Mouse (Mus musculus): ENCODE results near the gene Nsa2. TPM values are rescaled to one million over a fixed set of nuclear protein-coding genes. Genes with fewer than 3 reads are reported as not detected.

Nsa2 gene
- total and polyA plus RNA-seq, 3 experiments, result 126 to 305 (median 159) TPM

DNA sequence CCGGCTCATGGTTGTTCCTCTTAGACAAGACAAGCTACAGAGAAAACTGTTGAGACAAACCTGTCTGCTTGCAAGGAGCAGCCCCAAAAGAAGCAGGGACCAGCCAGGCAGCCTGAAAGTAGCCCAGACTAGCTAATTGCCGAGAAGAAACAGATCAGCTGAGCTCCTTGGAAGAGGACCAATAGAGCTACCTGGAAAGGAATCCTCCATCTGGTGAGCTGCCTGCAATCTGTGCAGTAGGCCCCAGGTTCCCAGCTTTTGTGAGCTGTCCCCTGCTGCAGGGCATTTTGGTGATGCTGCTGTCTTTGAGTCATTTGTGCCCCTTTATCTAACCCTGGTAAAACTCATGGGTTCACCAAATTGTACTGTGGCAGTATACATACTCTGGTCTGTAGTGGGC, 57.5 kb downstream of the Nsa2 start:
- Histone ChIP-seq H3K36me3 (replicated peaks in 1 of 2; ENCODE audit: control insufficient read depth in 1 of 2, insufficient read depth in 1 of 2, low read length in 1 of 2) (no peaks in the 10 kb centered on the region), H3K4me3 (replicated peaks in 1 of 3; ENCODE audit: low read depth in 2 of 3, low read length in 2 of 3, poor library complexity in 1 of 3) (no peak overlapping the region), H3K9ac (ENCODE audit: insufficient read depth, low read depth) (no peak overlapping the region), H3K9me3 (replicated peaks; ENCODE audit: low read length) (no peaks in the 10 kb centered on the region), H3K79me2 (replicated peaks; ENCODE audit: control insufficient read depth, extremely low read depth, insufficient read depth, poor library complexity, severe bottlenecking) (no peaks in the 10 kb centered on the region), H3K27me3 (replicated peaks) (no peaks in the 10 kb centered on the region), H3K27ac (ENCODE audit: insufficient read depth, low read depth) (no peak overlapping the region), H3K4me2 (ENCODE audit: insufficient read depth, low read depth, poor library complexity, severe bottlenecking) (no peak overlapping the region), H3K4me1 (ENCODE audit: control insufficient read depth in 1 of 2, insufficient read depth in 2 of 2) (no peaks in the 10 kb centered on the region)
- in situ Hi-C loops (cut with MboI; ENCODE audit: low pct_ligation_motif_present, low pct_unique_long_range_greater_than_20kb, low sequenced_read_pairs), result no loop called here
- dilution Hi-C loops (cut with MboI; ENCODE audit: extremely low pct_ligation_motif_present, extremely low pct_unique_long_range_greater_than_20kb, low sequenced_read_pairs), result no loop called here
- DNase-seq (ENCODE audit: extremely low read depth), result no peak
- TF ChIP-seq ZC3H11A (IDR thresholded peaks at IDR 0.05; ENCODE audit: low read depth, low read length) (no peak), NELFE (IDR thresholded peaks at IDR 0.05; ENCODE audit: low read depth, low read length) (no peak), GABPA (IDR thresholded peaks at IDR 0.05; ENCODE audit: insufficient replicate concordance, low read depth, low read length) (no peak), RCOR1 (conservative IDR thresholded peaks at IDR 0.05; ENCODE audit: low read depth, low read length) (no peak), BHLHE40 (IDR thresholded peaks at IDR 0.05; ENCODE audit: low read depth, low read length) (no peak), CHD1 (IDR thresholded peaks at IDR 0.05; ENCODE audit: low read depth, low read length) (no peak), POLR2AphosphoS2 (IDR thresholded peaks at IDR 0.05; ENCODE audit: low read depth, low read length) (no peak), CHD2 (IDR thresholded peaks at IDR 0.05; ENCODE audit: low read length) (no peak)

Other genes with a start within 250 kb of the Nsa2 start
- gene Gcnt4, start 213.2 kb downstream of the Nsa2 start, total RNA-seq (2012; rRNA removed), result not detected in 2 replicates
- not detected in 2 replicates for gene Gcnt4, start 213.2 kb downstream of the Nsa2 start, total RNA-seq (2014; rRNA removed)
- not detected in 2 replicates for gene Gcnt4, start 213.2 kb downstream of the Nsa2 start, polyA plus RNA-seq (2012; ENCODE audit: insufficient read length, low read depth)
- not detected in 2 replicates for gene 1700029F12Rik, start 103.6 kb downstream of the Nsa2 start, total RNA-seq (2012; rRNA removed)
- gene 1700029F12Rik, start 103.6 kb downstream of the Nsa2 start, total RNA-seq (2014; rRNA removed), result not detected in 2 replicates
- gene 1700029F12Rik, start 103.6 kb downstream of the Nsa2 start, polyA plus RNA-seq (2012; ENCODE audit: insufficient read length, low read depth), result not detected in 2 replicates
- 0.42 and 0.55 TPM in 2 replicates for gene Fam169a, start 70.7 kb downstream of the Nsa2 start, total RNA-seq (2012; rRNA removed)
- gene Fam169a, start 70.7 kb downstream of the Nsa2 start, total RNA-seq (2014; rRNA removed), result not detected in 2 replicates
- gene Fam169a, start 70.7 kb downstream of the Nsa2 start, polyA plus RNA-seq (2012; ENCODE audit: insufficient read length, low read depth), result 0.64 and 0.79 TPM in 2 replicates
- gene Gm6169, start 38.7 kb downstream of the Nsa2 start, total RNA-seq (2012; rRNA removed), result 3.7 and 3.9 TPM in 2 replicates
- 12.8 and 17.6 TPM in 2 replicates for gene Gm6169, start 38.7 kb downstream of the Nsa2 start, total RNA-seq (2014; rRNA removed)
- 3.8 and 4.4 TPM in 2 replicates for gene Gm6169, start 38.7 kb downstream of the Nsa2 start, polyA plus RNA-seq (2012; ENCODE audit: insufficient read length, low read depth)
- gene Gfm2, start within 50 bp of the Nsa2 start, total RNA-seq (2012; rRNA removed), result 34.8 and 38.0 TPM in 2 replicates
- 35.5 and 40.3 TPM in 2 replicates for gene Gfm2, start within 50 bp of the Nsa2 start, total RNA-seq (2014; rRNA removed)
- 37.4 and 42.1 TPM in 2 replicates for gene Gfm2, start within 50 bp of the Nsa2 start, polyA plus RNA-seq (2012; ENCODE audit: insufficient read length, low read depth)
- 26.2 and 31.0 TPM in 2 replicates for gene Hexb, start 60.4 kb upstream of the Nsa2 start, total RNA-seq (2012; rRNA removed)
- 75.7 and 80.9 TPM in 2 replicates for gene Hexb, start 60.4 kb upstream of the Nsa2 start, total RNA-seq (2014; rRNA removed)
- gene Hexb, start 60.4 kb upstream of the Nsa2 start, polyA plus RNA-seq (2012; ENCODE audit: insufficient read length, low read depth), result 36.8 and 37.9 TPM in 2 replicates
- 3.7 and 3.9 TPM in 2 replicates for gene Enc1, start 103.2 kb upstream of the Nsa2 start, total RNA-seq (2012; rRNA removed)
- gene Enc1, start 103.2 kb upstream of the Nsa2 start, total RNA-seq (2014; rRNA removed), result 5.5 and 6.4 TPM in 2 replicates
- gene Enc1, start 103.2 kb upstream of the Nsa2 start, polyA plus RNA-seq (2012; ENCODE audit: insufficient read length, low read depth), result 6.1 and 7.0 TPM in 2 replicates

All from CH12.LX (cell line).